Mouse (Mus musculus) ES-CJ7 (cell line): ENCODE results near the gene Usp32.

Source experiments
- DNase-seq: peaks from one replicate; pipeline ENCODE4 v3.0.0; 2011; ENCODE audit warnings: low read depth, low spot score

Gene Usp32

GRCm38 (mm10) chr11:84948114-84948513 is 191.8 kb downstream of the Usp32 start:
- DNase-seq: peak; percentile 40

GRCm38 (mm10) chr11:84947206-84947605 is 192.8 kb downstream of the Usp32 start:
- no peak for DNase-seq

GRCm38 (mm10) chr11:84945841-84946240 is 194.1 kb downstream of the Usp32 start:
- DNase-seq: no peak

- peak; percentile 80 for DNase-seq
These were observed 195.1 kb downstream of the Usp32 start for GRCm38 (mm10) chr11:84944639-84945435.

- peak; percentile 94 for DNase-seq
These were observed 196.0 kb downstream of the Usp32 start for GRCm38 (mm10) chr11:84943948-84944347.

- no peak for DNase-seq
These were observed 199.8 kb downstream of the Usp32 start for GRCm38 (mm10) chr11:84940140-84940539.

- no peak for DNase-seq
These were observed 200.4 kb downstream of the Usp32 start for GRCm38 (mm10) chr11:84939508-84940053.
